Mouse (Mus musculus) kidney, postnatal 0 days (tissue): Measurements from ENCODE around the gene Pigyl. TPM values are rescaled to one million over a fixed set of nuclear protein-coding genes. Genes with fewer than 3 reads are reported as not detected.

ENCODE experiments used
- ATAC-seq: fragments of 200-750 bp; cut with Nextera tagmentation; replicated peaks from 2 replicates; pipeline ENCODE4 v1.8.0; 2017; ENCODE audit warnings: low read depth, moderate number of reproducible peaks, moderate TSS enrichment, moderate library complexity; ENCODE audit not compliant: low FRiP score
- DNase-seq: peaks from one replicate; pipeline ENCODE4 v3.0.0-alpha.2; 2016; ENCODE audit warnings: low spot score
- H3K27ac ChIP-seq: fragments of 300-500 bp; sonication (generic); 2 replicates; pipeline ENCODE4 v1.5.1; 2014; ENCODE audit warnings: mild to moderate bottlenecking
- H3K27me3 ChIP-seq: fragments of 300-500 bp; sonication (generic); 2 replicates; pipeline ENCODE4 v1.6.1; 2014; ENCODE audit warnings: low read length, mixed read lengths; ENCODE audit not compliant: insufficient read depth
- H3K36me3 ChIP-seq: fragments of 300-500 bp; sonication (generic); 2 replicates; pipeline ENCODE4 v1.6.1; 2014; ENCODE audit warnings: low read length, mixed read lengths; ENCODE audit not compliant: insufficient read depth
- H3K4me1 ChIP-seq: fragments of 300-500 bp; sonication (generic); replicated peaks from 2 replicates; pipeline ENCODE4 v1.6.1; 2014; ENCODE audit warnings: antibody characterized with exemption, low read length, mixed read lengths; ENCODE audit not compliant: insufficient read depth
- H3K4me2 ChIP-seq: fragments of 300-500 bp; sonication (generic); 2 replicates; pipeline ENCODE4 v1.6.1; 2014; ENCODE audit warnings: mild to moderate bottlenecking, low read length, moderate library complexity, mixed read lengths
- H3K4me3 ChIP-seq: fragments of 300-500 bp; sonication (generic); replicated peaks from 2 replicates; pipeline ENCODE4 v1.5.1; 2014; ENCODE audit warnings: low read depth, low read length
- H3K9ac ChIP-seq: fragments of 300-500 bp; sonication (generic); 2 replicates; pipeline ENCODE4 v1.6.1; 2014; ENCODE audit warnings: low read depth, low read length
- H3K9me3 ChIP-seq: fragments of 300-500 bp; sonication (generic); replicated peaks from 2 replicates; pipeline ENCODE4 v1.6.1; 2016; ENCODE audit warnings: low read length, inconsistent platforms, mixed read lengths
- CTCF ChIP-seq: IDR thresholded peaks from 2 replicates; pipeline ENCODE4 v1.5.1; 2016; ENCODE audit warnings: antibody characterized with exemption, low read depth, mild to moderate bottlenecking, moderate library complexity
- whole genome bisulfite sequencing: fragments of 180-500 bp; shearing (Covaris S2); extraction: QIAGEN DNeasy Blood & Tissue Kit; methylation state at CpG from one replicate; pipeline ENCODE4 v1.1.7; 2014; 5-methylcytosine and 5-hydroxymethylcytosine counted together
- polyA plus RNA-seq: library from polyadenylated mRNA; unstranded; fragments of >200 nt; fragmentation: Nextera tagmentation; extraction: Ambion mirVana; gene quantifications from 2 replicates; pipeline ENCODE4 v1.2.1, GENCODE M21; 2015

The Pigyl gene
- polyA plus RNA-seq, 1 experiment from 2014 or later, result 111 TPM

GRCm38 (mm10) chr9:22136765-22137547 lies 19.7 kb upstream of the Pigyl start:
- Histone ChIP-seq H3K4me1 (0 out of 2 replicates have a peak, but pooled peaks cover under 1% of the 10 kb centered on the region), H3K27ac (no peak overlapping the region), H3K4me2 (no peak overlapping the region), H3K36me3 (no peaks in the 10 kb centered on the region), H3K4me3 (no peak overlapping the region), H3K27me3 (no peaks in the 10 kb centered on the region), H3K9ac (no peak overlapping the region), H3K9me3 (no peaks in the 10 kb centered on the region)
- no peak for DNase-seq
- no peak for ATAC-seq
- 18% methylated on average over 22 of the region's 23 CpGs for WGBS
- TF ChIP-seq CTCF, result no peak

- no peak overlapping the region for H3K27ac ChIP-seq
- no peaks in the 10 kb centered on the region for H3K9me3 ChIP-seq
- DNase-seq, result peak; percentile 49
- TF ChIP-seq CTCF, result peak; percentile 86
- H3K36me3 ChIP-seq, result no peaks in the 10 kb centered on the region
- no peaks in the 10 kb centered on the region for H3K27me3 ChIP-seq
- no peak overlapping the region for H3K4me3 ChIP-seq
- no peak for ATAC-seq
- H3K4me1 ChIP-seq, result no peaks in the 10 kb centered on the region
- 27% methylated on average over 2 of the region's 2 CpGs for WGBS
- H3K9ac ChIP-seq, result no peak overlapping the region
- H3K4me2 ChIP-seq, result no peak overlapping the region
Measured at GRCm38 (mm10) chr9:22138480-22138879, 18.2 kb upstream of the Pigyl start.

- 85% methylated on average over 5 of the region's 5 CpGs for WGBS
- Histone ChIP-seq H3K9me3 (no peaks in the 10 kb centered on the region), H3K27ac (no peak overlapping the region), H3K9ac (no peak overlapping the region), H3K27me3 (no peaks in the 10 kb centered on the region), H3K4me3 (no peak overlapping the region), H3K4me1 (no peaks in the 10 kb centered on the region), H3K36me3 (no peaks in the 10 kb centered on the region), H3K4me2 (no peak overlapping the region)
- ATAC-seq (no peak), DNase-seq (no peak)
- TF ChIP-seq CTCF, result no peak
Measured at GRCm38 (mm10) chr9:22139746-22140145, 16.9 kb upstream of the Pigyl start.

GRCm38 (mm10) chr9:22143108-22144037 lies 13.3 kb upstream of the Pigyl start:
- peak; percentile 90 for DNase-seq
- H3K9ac ChIP-seq, result no peak overlapping the region
- no peak overlapping the region for H3K27ac ChIP-seq
- ATAC-seq, result peak; percentile 65; the same call in 1 of the 2 replicates
- peak; percentile 93 for TF ChIP-seq CTCF
- WGBS, result 55% methylated on average over 17 of the region's 17 CpGs
- H3K27me3 ChIP-seq, result no peaks in the 10 kb centered on the region
- H3K4me2 ChIP-seq, result no peak overlapping the region
- H3K4me1 ChIP-seq, result no peaks in the 10 kb centered on the region
- 0 out of 2 replicates have a peak, but pooled peaks cover 5% of the 10 kb centered on the region for H3K9me3 ChIP-seq
- H3K4me3 ChIP-seq, result no peak overlapping the region
- H3K36me3 ChIP-seq, result no peaks in the 10 kb centered on the region

GRCm38 (mm10) chr9:22144304-22144965 lies 12.2 kb upstream of the Pigyl start:
- WGBS, result 89% methylated on average over 8 of the region's 8 CpGs
- no peak overlapping the region for H3K9ac ChIP-seq
- H3K27ac ChIP-seq, result no peak overlapping the region
- H3K27me3 ChIP-seq, result no peaks in the 10 kb centered on the region
- ATAC-seq, result no peak
- H3K4me2 ChIP-seq, result no peak overlapping the region
- H3K4me1 ChIP-seq, result no peaks in the 10 kb centered on the region
- DNase-seq, result no peak
- H3K9me3 ChIP-seq, result 0 out of 2 replicates have a peak, but pooled peaks cover 5% of the 10 kb centered on the region
- no peaks in the 10 kb centered on the region for H3K36me3 ChIP-seq
- TF ChIP-seq CTCF, result no peak
- no peak overlapping the region for H3K4me3 ChIP-seq
